14 mouse cellular contexts compared by ENCODE assay signal in genomic region chr1:182087351-182087750, GRCm38 (mm10).
"Had no signal": no experiment of that assay in that cellular context is flagged by ENCODE, and none has a peak within 500 bp of the region (broad histone marks: within the 10 kb centered on the region; RNA-seq: fewer than 3 reads in every experiment).

No protein-coding gene starts in this region.

- H3K27ac ChIP-seq: liver, embryonic 13.5 days; macrophage; midbrain, embryonic 12.5 days; neural tube, embryonic 12.5 days had no signal

- H3K4me1 ChIP-seq: liver, embryonic 13.5 days had no signal

- H3K4me3 ChIP-seq: kidney, embryonic 15.5 days; limb, embryonic 12.5 days; liver, embryonic 13.5 days; midbrain, embryonic 12.5 days; myocyte; neural tube, embryonic 12.5 days; stomach, embryonic 15.5 days had no signal

- DNase-seq: kidney, adult 2 months; liver; liver, embryonic 13.5 days; thymus, adult 2 months; thymus, postnatal 25 days had no signal

- H3K27me3 ChIP-seq: kidney, embryonic 15.5 days; limb, embryonic 12.5 days; liver, embryonic 13.5 days; midbrain, embryonic 12.5 days; neural tube, embryonic 12.5 days; stomach, embryonic 15.5 days had no signal

- H3K9me3 ChIP-seq: kidney, embryonic 15.5 days; limb, embryonic 12.5 days; liver, embryonic 13.5 days; midbrain, embryonic 12.5 days; neural tube, embryonic 12.5 days; stomach, embryonic 15.5 days had no signal

- H3K9ac ChIP-seq: kidney, embryonic 15.5 days; limb, embryonic 12.5 days; liver, embryonic 13.5 days; liver, postnatal 0 days; midbrain, embryonic 12.5 days; neural tube, embryonic 12.5 days; stomach, embryonic 15.5 days had no signal

- H3K4me2 ChIP-seq: kidney, embryonic 15.5 days; limb, embryonic 12.5 days; liver, embryonic 13.5 days; midbrain, embryonic 12.5 days; neural tube, embryonic 12.5 days; stomach, embryonic 15.5 days had no signal

- ATAC-seq: intestine, embryonic 16.5 days; liver, postnatal 0 days had no signal

- H3K36me3 ChIP-seq: kidney, embryonic 15.5 days; limb, embryonic 12.5 days; liver, embryonic 13.5 days; midbrain, embryonic 12.5 days; neural tube, embryonic 12.5 days; stomach, embryonic 15.5 days had no signal
